Mouse (Mus musculus) ES-E14 (cell line): Measurements from ENCODE around the gene Scarb1. TPM values are rescaled to one million over a fixed set of nuclear protein-coding genes. Genes with fewer than 3 reads are reported as not detected.

Experiments
- DNase-seq: peaks from one replicate; pipeline ENCODE4 v3.0.0-alpha.2; 2013; ENCODE audit warnings: low read depth, low spot score
- H3K27ac ChIP-seq: 2 replicates; pipeline ENCODE4 v1.5.1; 2012; ENCODE audit warnings: low read depth, mild to moderate bottlenecking, low read length, moderate library complexity, mixed read lengths; ENCODE audit not compliant: poor library complexity, insufficient read depth, severe bottlenecking
- H3K36me3 ChIP-seq: 2 replicates; pipeline ENCODE4 v1.6.1; 2012; ENCODE audit warnings: mild to moderate bottlenecking, low read length, moderate library complexity, mixed read lengths; ENCODE audit not compliant: control insufficient read depth, poor library complexity, insufficient read depth, severe bottlenecking
- H3K4me1 ChIP-seq, 2 experiments: fragments of 150-350 bp in 1 of 2; sonication (generic) in 1 of 2; 2 replicates each; pipeline ENCODE4 v1.6.1; 2012; ENCODE audit warnings: low read length in 2 of 2, mild to moderate bottlenecking in 1 of 2, mixed read lengths in 1 of 2; ENCODE audit not compliant: control insufficient read depth in 2 of 2, insufficient read depth in 2 of 2, poor library complexity in 1 of 2
- H3K4me3 ChIP-seq, 2 experiments: fragments of 150-350 bp in 1 of 2; sonication (generic) in 1 of 2; 2 replicates each; pipeline ENCODE4 v1.5.1; 2012; ENCODE audit warnings: low read length in 2 of 2, low read depth in 1 of 2, mild to moderate bottlenecking in 1 of 2, mixed read lengths in 1 of 2; ENCODE audit not compliant: insufficient read depth in 1 of 2, poor library complexity in 1 of 2, severe bottlenecking in 1 of 2
- H3K9ac ChIP-seq: 2 replicates; pipeline ENCODE4 v1.6.1; 2012; ENCODE audit warnings: low read depth, mild to moderate bottlenecking, low read length, mixed read lengths; ENCODE audit not compliant: poor library complexity, insufficient read depth, severe bottlenecking
- H3K9me3 ChIP-seq: fragments of 150-350 bp; sonication (generic); 2 replicates; pipeline ENCODE4 v1.6.1; 2012; ENCODE audit warnings: low read depth, mild to moderate bottlenecking, low read length; ENCODE audit not compliant: control insufficient read depth, insufficient read depth
- CHD2 ChIP-seq: IDR thresholded peaks from 2 replicates; pipeline ENCODE4 v1.6.1; 2014; ENCODE audit warnings: mild to moderate bottlenecking, low read depth, low read length, inconsistent platforms
- HCFC1 ChIP-seq: IDR thresholded peaks from 2 replicates; pipeline ENCODE4 v1.6.1; 2012; ENCODE audit warnings: low read length, inconsistent platforms, borderline replicate concordance; ENCODE audit not compliant: insufficient read depth
- MAFK ChIP-seq: IDR thresholded peaks from 2 replicates; pipeline ENCODE4 v1.6.1; 2014; ENCODE audit warnings: mild to moderate bottlenecking, low read depth, low read length, inconsistent platforms; ENCODE audit not compliant: insufficient read depth
- ZC3H11A ChIP-seq: IDR thresholded peaks from 2 replicates; pipeline ENCODE4 v1.6.1; 2012; ENCODE audit warnings: low read depth, mild to moderate bottlenecking, inconsistent platforms, low read length, borderline replicate concordance
- ZNF384 ChIP-seq: IDR thresholded peaks from 2 replicates; pipeline ENCODE4 v1.6.1; 2012; ENCODE audit warnings: low read depth, low read length, inconsistent platforms
- in situ Hi-C, 2 experiments: fragments of 600-800 bp; cut with MboI; formaldehyde crosslinking; loops; one replicate each; pipeline ENCODE4 v1.15.1; 2025; ENCODE audit warnings: low sequenced_read_pairs in 2 of 2, inconsistent platforms in 1 of 2; ENCODE audit not compliant: unreplicated experiment in 2 of 2
- total RNA-seq: library from RNA; depleted of rRNA; stranded (reverse); fragments of 300-350 nt; gene quantifications from 2 replicates; pipeline ENCODE4 v1.2.3, GENCODE M21; 2012

Scarb1 gene
- total RNA-seq, 1 experiment = 28.8 TPM

DNA sequence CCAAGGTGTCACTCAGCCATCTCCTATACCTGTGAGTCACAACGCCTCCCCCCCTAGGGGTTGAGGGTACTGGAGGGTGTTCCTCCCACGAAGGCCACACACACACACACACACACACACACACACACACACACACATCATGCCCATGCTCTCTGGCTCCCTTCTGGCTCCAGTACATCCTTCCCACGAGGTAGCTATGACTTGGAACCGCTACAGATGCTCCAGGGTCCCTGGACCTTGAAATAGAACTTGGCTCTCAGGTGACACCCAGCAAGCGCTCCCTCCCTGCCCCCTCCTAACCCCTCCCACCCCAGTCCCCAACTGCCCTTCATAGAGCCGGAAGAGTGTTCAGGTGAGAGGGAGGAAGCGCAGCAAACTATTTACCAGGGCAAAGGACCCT lies 14.8 kb upstream of the Scarb1 start:
- no peak overlapping the region for H3K4me3 ChIP-seq
- no peak overlapping the region for H3K27ac ChIP-seq
- no peak overlapping the region for H3K9ac ChIP-seq
- TF ChIP-seq ZC3H11A (no peak), CHD2 (no peak), ZNF384 (no peak)
- DNase-seq = no peak
- no peaks in the 10 kb centered on the region for H3K36me3 ChIP-seq
- H3K4me1 ChIP-seq = peaks cover 0 to 7% of the 10 kb centered on the region in 2 experiments; a peak in 1 of 4 replicates
- no peaks in the 10 kb centered on the region for H3K9me3 ChIP-seq
- in situ Hi-C loops = no loop called here

DNA sequence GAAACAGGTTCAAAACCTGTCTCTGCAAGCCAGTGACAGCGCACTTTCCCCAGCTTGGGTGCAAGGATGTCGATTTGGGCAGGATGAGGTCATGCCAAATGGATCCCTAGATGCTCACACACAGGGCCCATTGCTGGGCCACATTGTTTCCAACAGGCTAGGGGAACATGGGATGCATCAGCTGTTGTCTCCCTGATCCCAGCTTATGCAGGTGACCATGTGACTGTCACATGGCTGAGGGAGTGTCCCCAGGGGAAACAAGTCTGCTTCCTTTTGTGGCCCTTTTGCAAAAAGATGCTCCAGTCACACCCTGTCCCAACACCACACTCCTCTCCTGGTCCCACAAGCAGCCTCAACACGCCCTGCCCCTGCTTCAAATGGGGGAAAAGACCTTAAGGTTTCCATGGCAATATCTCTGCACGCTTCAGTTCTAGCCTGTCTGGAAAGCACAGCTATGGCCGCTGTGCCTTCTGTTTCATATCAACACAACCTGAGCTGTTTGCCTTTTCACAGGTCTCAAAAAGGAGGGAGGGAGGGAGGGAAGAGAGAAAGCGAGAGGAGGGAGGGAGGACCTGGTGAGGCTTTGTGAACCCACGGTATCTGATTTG lies 14.1 kb upstream of the Scarb1 start:
- Histone ChIP-seq H3K36me3 (no peaks in the 10 kb centered on the region), H3K4me3 (no peak overlapping the region), H3K9ac (no peak overlapping the region), H3K27ac (no peak overlapping the region), H3K9me3 (no peaks in the 10 kb centered on the region), H3K4me1 (peaks cover 0 to 7% of the 10 kb centered on the region in 2 experiments; a peak in 1 of 4 replicates)
- DNase-seq = no peak
- in situ Hi-C loops = no loop called here
- TF ChIP-seq CHD2 (no peak), ZNF384 (no peak), ZC3H11A (no peak), MAFK (no peak), HCFC1 (no peak)

DNA sequence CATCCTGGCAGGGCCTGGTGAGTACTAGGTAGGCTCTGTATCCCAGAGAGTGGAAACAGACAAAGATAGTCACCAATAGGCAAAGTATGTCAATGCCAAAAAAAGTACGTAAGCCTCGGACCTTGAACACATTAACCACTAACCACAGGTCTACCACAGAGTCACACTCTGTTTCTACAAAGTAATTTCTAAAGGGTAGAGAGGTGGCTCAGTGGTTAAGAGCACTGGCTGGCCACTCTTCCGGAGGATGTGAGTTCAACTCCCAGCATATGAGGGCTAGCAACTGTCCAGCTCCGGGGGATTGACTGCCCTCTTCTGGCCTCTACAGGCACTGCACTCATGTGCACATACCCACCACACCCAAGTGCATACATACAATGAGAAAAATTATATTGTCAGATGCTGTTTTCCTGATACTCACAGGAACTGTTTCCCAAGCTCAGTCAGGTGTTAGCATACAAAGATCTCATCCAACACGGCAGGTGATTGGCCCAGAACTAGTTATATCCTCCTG lies 11.9 kb upstream of the Scarb1 start:
- Histone ChIP-seq H3K4me1 (peaks cover 0 to 7% of the 10 kb centered on the region in 2 experiments; a peak in 1 of 4 replicates), H3K27ac (no peak overlapping the region), H3K9ac (no peak overlapping the region), H3K36me3 (no peaks in the 10 kb centered on the region), H3K4me3 (no peak overlapping the region), H3K9me3 (no peaks in the 10 kb centered on the region)
- in situ Hi-C loops = no loop called here
- DNase-seq = no peak
- TF ChIP-seq MAFK = no peak
- TF ChIP-seq CHD2 = no peak
- no peak for TF ChIP-seq HCFC1
- TF ChIP-seq ZNF384 = no peak
- TF ChIP-seq ZC3H11A = no peak

DNA sequence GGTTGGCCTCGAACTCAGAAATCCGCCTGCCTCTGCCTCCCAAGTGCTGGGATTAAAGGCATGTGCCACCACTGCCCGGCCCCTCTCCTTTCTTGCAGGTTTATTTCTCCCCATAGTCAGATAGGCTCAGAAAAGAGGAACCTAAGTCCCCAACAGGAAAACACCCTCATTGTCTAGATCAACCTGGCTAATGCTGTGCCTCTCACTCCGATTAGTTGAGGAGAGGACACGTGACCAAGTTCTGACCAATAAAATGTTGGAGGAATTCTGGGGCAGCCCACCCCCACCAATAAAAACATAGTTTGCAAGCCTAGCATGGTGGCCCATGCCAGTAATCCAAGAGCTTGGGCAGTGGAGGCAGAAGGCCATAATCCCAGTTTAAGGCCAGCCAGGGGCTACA lies 11.0 kb upstream of the Scarb1 start:
- Histone ChIP-seq H3K9ac (no peak overlapping the region), H3K9me3 (no peaks in the 10 kb centered on the region), H3K4me3 (no peak overlapping the region), H3K4me1 (peaks cover 0 to 7% of the 10 kb centered on the region in 2 experiments; a peak in 1 of 4 replicates), H3K27ac (no peak overlapping the region), H3K36me3 (no peaks in the 10 kb centered on the region)
- TF ChIP-seq ZC3H11A (no peak), ZNF384 (no peak), HCFC1 (no peak), MAFK (no peak), CHD2 (no peak)
- in situ Hi-C loops = no loop called here
- DNase-seq = no peak

DNA sequence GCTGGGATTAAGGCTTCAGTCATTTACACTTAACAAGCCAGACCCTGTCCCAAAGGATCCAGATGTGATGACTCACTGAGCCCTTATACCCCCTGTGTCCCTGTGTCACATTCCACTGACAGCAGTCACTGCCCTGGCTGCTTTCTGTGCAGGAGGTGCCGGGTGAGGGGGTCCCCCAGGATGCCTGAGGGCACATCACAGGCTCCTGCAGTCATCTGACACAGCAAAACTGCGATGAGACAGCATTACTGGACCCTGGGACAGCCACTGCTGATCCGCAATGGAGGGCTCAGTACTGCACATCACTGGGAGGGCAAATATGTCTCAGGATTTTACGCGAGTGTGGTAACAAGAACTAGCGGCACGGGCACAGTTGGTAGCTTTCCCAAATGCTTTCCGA lies 10.2 kb upstream of the Scarb1 start:
- DNase-seq = no peak
- H3K4me1 ChIP-seq = peaks cover 0 to 7% of the 10 kb centered on the region in 2 experiments; a peak in 1 of 4 replicates
- no peaks in the 10 kb centered on the region for H3K9me3 ChIP-seq
- TF ChIP-seq ZC3H11A (no peak), CHD2 (no peak), ZNF384 (no peak), MAFK (peak; percentile 43; the same call in 1 of the 2 replicates)
- no peaks in the 10 kb centered on the region for H3K36me3 ChIP-seq
- H3K9ac ChIP-seq = no peak overlapping the region
- in situ Hi-C loops = no loop called here
- no peak overlapping the region for H3K4me3 ChIP-seq
- H3K27ac ChIP-seq = no peak overlapping the region
